Mouse (Mus musculus): ENCODE data around the gene Olfr149. TPM values are rescaled to one million over a fixed set of nuclear protein-coding genes. Genes with fewer than 3 reads are reported as not detected.
A peak's percentile ranks its signal among the peaks of the same experiment; 100 is the strongest.
"Not testable (repeated sequence)": the region's sequence is repeated elsewhere in the genome, so short reads cannot be mapped to it uniquely, and the experiment has no call there.

Olfr149 gene
- not detected in 2 replicates for polyA plus RNA-seq (2014; fragmentation: Nextera tagmentation; extraction: Ambion mirVana)

DNA sequence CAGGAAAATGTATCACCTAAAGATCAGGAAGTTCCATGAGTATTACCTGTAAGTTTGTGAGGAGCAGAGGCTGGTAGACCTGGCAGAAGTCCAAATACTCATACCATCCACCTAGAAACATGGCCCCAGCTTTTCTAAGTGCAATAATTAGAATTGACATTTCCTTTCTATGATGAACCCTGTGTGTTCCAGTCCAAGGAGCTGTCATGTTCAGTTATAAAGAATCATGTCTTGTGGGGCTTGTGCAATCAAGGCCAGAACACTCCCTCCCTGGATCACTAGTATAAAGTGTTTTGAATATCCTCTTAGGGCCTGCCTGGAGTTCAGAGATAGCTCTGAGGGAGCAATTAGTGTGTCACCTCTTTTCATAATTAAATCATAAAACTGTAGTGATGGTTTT lies at the start of gene Olfr149:
TSS of gene Olfr149 (minus strand) at position 101 of the 400 bp plus-strand sequence.
- Histone ChIP-seq H3K27ac (ENCODE audit: low read depth, low read length) (no peak within 1 kb of the TSS), H3K27me3 (ENCODE audit: control insufficient read depth, insufficient read depth, low read length) (no peaks in the 10 kb centered on the region), H3K36me3 (ENCODE audit: control insufficient read depth, insufficient read depth, low read length) (no peaks in the 10 kb centered on the region), H3K4me1 (ENCODE audit: control insufficient read depth, insufficient read depth, low read length) (no peaks in the 10 kb centered on the region), H3K9me3 (ENCODE audit: control insufficient read depth, low read length) (no peaks in the 10 kb centered on the region), H3K4me3 (ENCODE audit: low read depth, low read length) (no peak within 1 kb of the TSS), H3K9ac (replicated peaks; ENCODE audit: low read depth, low read length) (no peak within 1 kb of the TSS), H3K4me2 (ENCODE audit: low read depth, low read length) (no peak within 1 kb of the TSS)
- ATAC-seq (ENCODE audit: low read depth) = no peak

DNA sequence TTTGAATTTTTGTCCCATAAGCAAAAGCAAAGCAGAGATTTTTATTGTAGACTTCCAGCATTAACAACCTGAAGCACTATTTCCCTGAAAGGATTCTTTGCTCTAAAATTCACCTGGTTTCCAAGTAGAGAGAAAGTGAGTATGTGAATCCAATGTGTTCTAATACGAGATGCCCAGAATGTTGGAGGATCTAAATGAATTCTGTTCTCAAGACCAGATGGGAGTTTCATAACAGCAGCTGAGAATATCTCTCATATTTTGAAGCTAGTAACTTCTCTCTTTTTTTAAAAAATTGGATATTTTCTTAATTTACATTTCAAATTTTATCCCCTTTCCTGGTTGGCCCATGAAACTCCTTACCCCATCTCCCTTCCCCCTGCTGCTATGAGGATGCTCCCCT lies 39.5 kb upstream of the Olfr149 start:
- H3K4me2 ChIP-seq (ENCODE audit: low read depth, low read length) = no peak overlapping the region
- no peaks in the 10 kb centered on the region for H3K27me3 ChIP-seq (ENCODE audit: control insufficient read depth, insufficient read depth, low read length)
- no peaks in the 10 kb centered on the region for H3K9me3 ChIP-seq (ENCODE audit: control insufficient read depth, low read length)
- no peak overlapping the region for H3K4me3 ChIP-seq (ENCODE audit: low read depth, low read length)
- WGBS = 80% methylated on average over 1 of the region's 1 CpGs
- H3K4me1 ChIP-seq (ENCODE audit: control insufficient read depth, insufficient read depth, low read length) = no peaks in the 10 kb centered on the region
- no peak for ATAC-seq (ENCODE audit: low read depth)
- no peak overlapping the region for H3K9ac ChIP-seq (replicated peaks; ENCODE audit: low read depth, low read length)
- no peak overlapping the region for H3K27ac ChIP-seq (ENCODE audit: low read depth, low read length)
- H3K36me3 ChIP-seq (ENCODE audit: control insufficient read depth, insufficient read depth, low read length) = no peaks in the 10 kb centered on the region

DNA sequence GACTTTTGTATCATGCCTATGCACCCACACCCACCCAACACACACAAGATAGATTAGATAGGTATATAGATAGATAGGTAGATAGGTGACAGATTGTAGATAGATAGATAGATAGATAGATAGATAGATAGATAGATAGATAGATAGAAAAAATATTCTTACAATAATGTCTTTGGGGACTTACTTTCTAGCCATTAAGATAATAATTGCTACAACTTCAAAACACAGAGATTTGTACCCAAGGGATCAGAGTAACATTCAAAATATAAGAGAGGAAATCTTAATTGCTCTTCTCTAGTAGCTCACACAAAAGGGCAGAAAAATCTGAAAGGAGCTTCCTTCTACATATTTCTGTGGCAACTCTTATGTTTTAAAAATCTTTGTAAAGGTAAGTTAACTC lies 39.0 kb upstream of the Olfr149 start, which contains the start of gene Olfr967:
TSS of gene Olfr967 (plus strand) at position 301 of the 400 bp plus-strand sequence.
- no peaks in the 10 kb centered on the region for H3K4me1 ChIP-seq (ENCODE audit: control insufficient read depth, insufficient read depth, low read length)
- H3K9me3 ChIP-seq (ENCODE audit: control insufficient read depth, low read length) = no peaks in the 10 kb centered on the region
- no peak within 1 kb of the TSS for H3K4me2 ChIP-seq (ENCODE audit: low read depth, low read length)
- no peak for ATAC-seq (ENCODE audit: low read depth)
- H3K36me3 ChIP-seq (ENCODE audit: control insufficient read depth, insufficient read depth, low read length) = no peaks in the 10 kb centered on the region
- H3K9ac ChIP-seq (replicated peaks; ENCODE audit: low read depth, low read length) = no peak within 1 kb of the TSS
- H3K27me3 ChIP-seq (ENCODE audit: control insufficient read depth, insufficient read depth, low read length) = no peaks in the 10 kb centered on the region
- no peak within 1 kb of the TSS for H3K4me3 ChIP-seq (ENCODE audit: low read depth, low read length)
- no peak within 1 kb of the TSS for H3K27ac ChIP-seq (ENCODE audit: low read depth, low read length)

DNA sequence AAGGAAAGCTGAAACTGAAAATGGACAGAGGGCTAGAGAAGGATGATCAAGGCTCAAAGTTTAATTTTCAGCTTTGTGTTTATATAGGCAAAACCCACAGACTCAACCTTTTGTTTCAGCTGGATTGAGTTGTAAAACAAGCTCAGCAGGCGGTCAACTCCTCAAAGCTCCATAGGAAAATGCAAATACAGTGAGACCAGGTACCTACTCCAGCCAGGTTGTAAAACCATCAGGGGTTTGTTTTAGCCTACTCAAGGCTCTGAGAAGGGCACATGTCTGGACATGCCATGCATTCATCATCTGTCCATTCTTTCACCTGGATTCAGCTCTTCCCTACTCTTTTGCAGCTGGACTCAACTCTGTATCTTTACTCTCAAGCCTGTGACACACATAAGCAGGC lies 33.8 kb upstream of the Olfr149 start:
- no peak overlapping the region for H3K27ac ChIP-seq (ENCODE audit: low read depth, low read length)
- H3K4me3 ChIP-seq (ENCODE audit: low read depth, low read length) = no peak overlapping the region
- no peak overlapping the region for H3K4me2 ChIP-seq (ENCODE audit: low read depth, low read length)
- no peaks in the 10 kb centered on the region for H3K27me3 ChIP-seq (ENCODE audit: control insufficient read depth, insufficient read depth, low read length)
- no peak overlapping the region for H3K9ac ChIP-seq (replicated peaks; ENCODE audit: low read depth, low read length)
- ATAC-seq (ENCODE audit: low read depth) = no peak
- H3K36me3 ChIP-seq (ENCODE audit: control insufficient read depth, insufficient read depth, low read length) = no peaks in the 10 kb centered on the region
- H3K4me1 ChIP-seq (ENCODE audit: control insufficient read depth, insufficient read depth, low read length) = no peaks in the 10 kb centered on the region
- WGBS = 92% methylated on average over 1 of the region's 1 CpGs
- no peaks in the 10 kb centered on the region for H3K9me3 ChIP-seq (ENCODE audit: control insufficient read depth, low read length)

DNA sequence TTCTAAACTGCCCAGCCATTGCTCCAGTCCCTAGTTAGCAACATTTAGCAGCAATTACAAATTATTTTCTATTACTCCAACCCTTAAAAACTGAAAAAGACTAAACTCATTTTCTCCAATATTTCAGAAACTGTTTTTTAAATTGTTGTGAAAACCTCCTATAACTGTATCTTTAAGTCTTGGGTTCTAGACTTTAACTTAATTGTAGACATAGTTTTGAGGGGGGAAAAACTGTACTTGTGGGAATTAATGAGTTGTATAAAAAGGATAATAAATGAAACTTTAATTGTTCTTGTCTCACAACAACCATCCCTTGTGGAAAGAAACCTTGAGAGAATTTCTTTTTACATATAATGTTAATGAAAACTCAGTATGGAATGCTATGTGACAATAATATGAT lies 23.8 kb upstream of the Olfr149 start, which contains the start of gene Olfr150:
TSS of gene Olfr150 (plus strand) at position 301 of the 400 bp plus-strand sequence.
- Histone ChIP-seq H3K9me3 (ENCODE audit: control insufficient read depth, low read length) (no peaks in the 10 kb centered on the region), H3K36me3 (ENCODE audit: control insufficient read depth, insufficient read depth, low read length) (no peaks in the 10 kb centered on the region), H3K4me1 (ENCODE audit: control insufficient read depth, insufficient read depth, low read length) (no peaks in the 10 kb centered on the region), H3K4me2 (ENCODE audit: low read depth, low read length) (no peak within 1 kb of the TSS), H3K9ac (replicated peaks; ENCODE audit: low read depth, low read length) (no peak within 1 kb of the TSS), H3K27ac (ENCODE audit: low read depth, low read length) (no peak within 1 kb of the TSS), H3K4me3 (ENCODE audit: low read depth, low read length) (no peak within 1 kb of the TSS), H3K27me3 (ENCODE audit: control insufficient read depth, insufficient read depth, low read length) (no peaks in the 10 kb centered on the region)
- no peak for ATAC-seq (ENCODE audit: low read depth)

DNA sequence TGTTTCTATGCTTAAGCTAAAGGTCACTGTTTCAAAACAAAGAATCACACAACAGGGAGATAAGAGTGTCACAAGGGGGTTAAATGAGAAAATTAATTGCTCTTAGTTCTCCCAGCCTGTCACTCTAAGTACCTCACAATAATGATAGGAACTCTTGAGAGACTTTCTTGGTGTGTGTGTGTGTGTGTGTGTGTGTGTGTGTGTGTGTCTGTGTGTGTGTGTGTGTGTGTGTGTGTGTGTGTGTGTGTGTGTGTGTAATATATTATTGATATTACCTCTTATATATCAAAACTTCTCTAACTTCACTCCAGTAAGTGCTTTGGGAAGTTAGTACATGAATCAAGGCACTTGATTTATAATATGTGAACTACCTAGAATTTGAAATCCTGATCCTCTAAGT lies 4.1 kb upstream of the Olfr149 start, which contains the start of gene Olfr965:
TSS of gene Olfr965 (plus strand) at position 301 of the 400 bp plus-strand sequence.
- Histone ChIP-seq H3K4me2 (ENCODE audit: low read depth, low read length) (no peak within 1 kb of the TSS), H3K9me3 (ENCODE audit: control insufficient read depth, low read length) (no peaks in the 10 kb centered on the region), H3K27me3 (ENCODE audit: control insufficient read depth, insufficient read depth, low read length) (no peaks in the 10 kb centered on the region), H3K27ac (ENCODE audit: low read depth, low read length) (no peak within 1 kb of the TSS), H3K9ac (replicated peaks; ENCODE audit: low read depth, low read length) (no peak within 1 kb of the TSS), H3K4me1 (ENCODE audit: control insufficient read depth, insufficient read depth, low read length) (no peaks in the 10 kb centered on the region), H3K4me3 (ENCODE audit: low read depth, low read length) (no peak within 1 kb of the TSS), H3K36me3 (ENCODE audit: control insufficient read depth, insufficient read depth, low read length) (no peaks in the 10 kb centered on the region)
- no peak for ATAC-seq (ENCODE audit: low read depth)

DNA sequence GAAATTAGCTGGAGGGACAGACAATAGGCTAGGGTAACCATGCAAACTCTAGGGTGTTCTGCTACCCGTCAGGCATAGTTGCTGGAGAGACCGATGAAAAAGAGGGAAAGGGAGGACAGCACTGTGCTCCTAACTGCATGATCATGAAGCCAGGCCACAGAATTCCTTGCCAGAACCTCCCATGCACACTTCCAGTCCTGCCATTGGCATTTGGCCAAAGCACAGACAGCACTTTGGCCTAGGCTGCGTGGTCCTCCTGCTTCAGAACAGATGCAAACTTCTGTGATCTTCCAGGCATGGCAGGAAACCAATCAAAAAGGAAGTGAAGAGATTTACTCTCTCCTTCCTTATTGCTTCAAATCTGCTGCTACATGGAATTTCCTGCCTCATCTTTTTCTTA lies 2.0 kb upstream of the Olfr149 start:
- Histone ChIP-seq H3K9me3 (ENCODE audit: control insufficient read depth, low read length) (no peaks in the 10 kb centered on the region), H3K4me1 (ENCODE audit: control insufficient read depth, insufficient read depth, low read length) (no peaks in the 10 kb centered on the region), H3K9ac (replicated peaks; ENCODE audit: low read depth, low read length) (no peak overlapping the region), H3K4me2 (ENCODE audit: low read depth, low read length) (no peak overlapping the region), H3K36me3 (ENCODE audit: control insufficient read depth, insufficient read depth, low read length) (no peaks in the 10 kb centered on the region), H3K27ac (ENCODE audit: low read depth, low read length) (no peak overlapping the region), H3K27me3 (ENCODE audit: control insufficient read depth, insufficient read depth, low read length) (no peaks in the 10 kb centered on the region), H3K4me3 (ENCODE audit: low read depth, low read length) (no peak overlapping the region)
- no peak for ATAC-seq (ENCODE audit: low read depth)
- 79% methylated on average over 3 of the region's 3 CpGs for WGBS

DNA sequence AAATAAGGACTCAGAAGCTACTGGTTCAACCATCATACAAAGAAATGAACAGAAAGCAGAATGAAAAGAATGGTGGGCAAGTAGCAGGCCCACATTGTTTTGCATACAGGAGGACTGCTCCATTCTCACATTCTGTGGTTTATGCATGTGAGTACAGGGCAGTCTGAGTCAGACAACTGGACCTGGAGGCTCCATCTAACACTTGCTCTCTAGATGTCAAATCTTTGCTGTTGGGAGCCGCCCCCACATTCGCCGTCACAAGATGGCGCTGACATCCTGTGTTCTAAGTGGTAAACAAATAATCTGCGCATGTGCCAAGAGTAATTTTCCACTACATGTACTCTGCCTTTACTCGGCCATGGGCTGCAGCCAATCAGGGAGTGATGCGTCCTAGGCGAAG lies 5.8 kb downstream of the Olfr149 start:
- H3K4me2 ChIP-seq (ENCODE audit: low read depth, low read length); H3K4me1 ChIP-seq (ENCODE audit: control insufficient read depth, insufficient read depth, low read length); ATAC-seq (ENCODE audit: low read depth); H3K9me3 ChIP-seq (ENCODE audit: control insufficient read depth, low read length); H3K27me3 ChIP-seq (ENCODE audit: control insufficient read depth, insufficient read depth, low read length); H3K4me3 ChIP-seq (ENCODE audit: low read depth, low read length); H3K36me3 ChIP-seq (ENCODE audit: control insufficient read depth, insufficient read depth, low read length); H3K27ac ChIP-seq (ENCODE audit: low read depth, low read length); H3K9ac ChIP-seq (replicated peaks; ENCODE audit: low read depth, low read length): not testable (repeated sequence)
- WGBS = 83% methylated on average over 7 of the region's 8 CpGs

DNA sequence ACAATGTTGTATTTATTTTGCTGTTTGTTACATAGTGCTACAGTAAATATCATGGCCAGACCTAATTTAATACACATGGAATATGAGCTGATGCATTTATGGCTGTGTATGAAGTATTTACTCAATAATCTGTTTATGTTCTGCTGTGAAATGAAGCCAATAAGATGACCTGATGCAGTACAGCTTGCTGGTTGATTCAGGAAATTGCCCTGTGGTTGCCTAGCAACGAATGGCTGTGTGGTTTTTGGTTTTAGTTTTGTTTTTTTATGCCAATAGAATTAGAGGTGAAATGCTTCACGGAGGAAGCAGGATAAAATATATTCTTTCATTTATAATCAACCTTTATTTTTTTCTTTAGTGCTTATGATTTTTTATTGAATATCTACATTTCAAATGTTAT lies 27.6 kb downstream of the Olfr149 start:
- no peaks in the 10 kb centered on the region for H3K4me1 ChIP-seq (ENCODE audit: control insufficient read depth, insufficient read depth, low read length)
- no peaks in the 10 kb centered on the region for H3K36me3 ChIP-seq (ENCODE audit: control insufficient read depth, insufficient read depth, low read length)
- H3K27me3 ChIP-seq (ENCODE audit: control insufficient read depth, insufficient read depth, low read length) = no peaks in the 10 kb centered on the region
- H3K4me3 ChIP-seq (ENCODE audit: low read depth, low read length) = no peak overlapping the region
- ATAC-seq (ENCODE audit: low read depth) = peak; percentile 58; the same call in 1 of the 2 replicates
- no peaks in the 10 kb centered on the region for H3K9me3 ChIP-seq (ENCODE audit: control insufficient read depth, low read length)
- WGBS = 58% methylated on average over 2 of the region's 2 CpGs
- H3K9ac ChIP-seq (replicated peaks; ENCODE audit: low read depth, low read length) = no peak overlapping the region
- H3K27ac ChIP-seq (ENCODE audit: low read depth, low read length) = no peak overlapping the region
- no peak overlapping the region for H3K4me2 ChIP-seq (ENCODE audit: low read depth, low read length)

DNA sequence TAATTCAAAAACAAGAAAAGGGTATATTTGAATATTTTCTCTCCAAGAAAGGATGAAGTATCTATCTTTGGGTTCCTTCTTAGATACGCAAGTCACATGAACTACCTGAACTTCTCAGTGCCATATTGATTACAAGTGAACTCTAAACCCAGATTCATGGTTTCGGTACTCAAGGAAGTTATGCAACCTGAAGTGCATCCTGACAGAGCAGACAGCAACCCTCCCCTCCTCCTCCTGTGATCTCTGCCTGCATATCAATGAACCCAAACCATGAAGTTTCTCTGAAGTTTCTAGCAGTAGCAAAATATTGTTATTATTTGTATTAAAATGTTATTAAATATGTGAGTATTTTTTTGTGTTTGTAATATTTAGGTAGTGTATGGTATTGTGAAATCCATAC lies 28.4 kb downstream of the Olfr149 start:
- Histone ChIP-seq H3K4me1 (ENCODE audit: control insufficient read depth, insufficient read depth, low read length) (no peaks in the 10 kb centered on the region), H3K27ac (ENCODE audit: low read depth, low read length) (no peak overlapping the region), H3K9ac (replicated peaks; ENCODE audit: low read depth, low read length) (no peak overlapping the region), H3K4me2 (ENCODE audit: low read depth, low read length) (no peak overlapping the region), H3K27me3 (ENCODE audit: control insufficient read depth, insufficient read depth, low read length) (no peaks in the 10 kb centered on the region), H3K36me3 (ENCODE audit: control insufficient read depth, insufficient read depth, low read length) (no peaks in the 10 kb centered on the region), H3K9me3 (ENCODE audit: control insufficient read depth, low read length) (no peaks in the 10 kb centered on the region), H3K4me3 (ENCODE audit: low read depth, low read length) (no peak overlapping the region)
- ATAC-seq (ENCODE audit: low read depth) = no peak
- WGBS = 96% methylated on average over 2 of the region's 2 CpGs

Measured in neural tube, embryonic 14.5 days (tissue).